Mouse (Mus musculus) neural tube, embryonic 14.5 days (tissue): ENCODE measurements around the gene Brd2. TPM values are rescaled to one million over a fixed set of nuclear protein-coding genes. Genes with fewer than 3 reads are reported as not detected.
A peak's percentile ranks its signal among the peaks of the same experiment; 100 is the strongest.

Experiments
- ATAC-seq: fragments of 200-750 bp; cut with Nextera tagmentation; 2 replicates; pipeline ENCODE4 v1.8.0; 2017; ENCODE audit warnings: low read depth, mild to moderate bottlenecking, moderate TSS enrichment, moderate library complexity
- H3K27ac ChIP-seq: fragments of 300-500 bp; sonication (generic); 2 replicates; pipeline ENCODE4 v1.5.1; 2014; ENCODE audit warnings: low read depth, mild to moderate bottlenecking, control low read depth, low read length, moderate library complexity, mixed read lengths
- H3K27me3 ChIP-seq: fragments of 300-500 bp; sonication (generic); 2 replicates; pipeline ENCODE4 v1.6.1; 2014; ENCODE audit warnings: low read length; ENCODE audit not compliant: control insufficient read depth, insufficient read depth
- H3K36me3 ChIP-seq: fragments of 300-500 bp; sonication (generic); 2 replicates; pipeline ENCODE4 v1.6.1; 2014; ENCODE audit warnings: low read length, mixed read lengths; ENCODE audit not compliant: control insufficient read depth, insufficient read depth
- H3K4me1 ChIP-seq: fragments of 300-500 bp; sonication (generic); 2 replicates; pipeline ENCODE4 v1.6.1; 2014; ENCODE audit warnings: low read length; ENCODE audit not compliant: control insufficient read depth, insufficient read depth
- H3K4me2 ChIP-seq: fragments of 300-500 bp; sonication (generic); 2 replicates; pipeline ENCODE4 v1.6.1; 2014; ENCODE audit warnings: mild to moderate bottlenecking, low read depth, low read length, control low read depth
- H3K4me3 ChIP-seq: fragments of 300-500 bp; sonication (generic); 2 replicates; pipeline ENCODE4 v1.5.1; 2014; ENCODE audit warnings: low read depth, low read length, control low read depth, mixed read lengths
- H3K9ac ChIP-seq: fragments of 300-500 bp; sonication (generic); replicated peaks from 2 replicates; pipeline ENCODE4 v1.6.1; 2014; ENCODE audit warnings: low read depth, mild to moderate bottlenecking, control low read depth, low read length, mixed read lengths
- H3K9me3 ChIP-seq: fragments of 300-500 bp; sonication (generic); 2 replicates; pipeline ENCODE4 v1.6.1; 2016; ENCODE audit warnings: low read length; ENCODE audit not compliant: control insufficient read depth
- WGBS: fragments of 180-500 bp; shearing (Covaris S2); extraction: QIAGEN DNeasy Blood & Tissue Kit; methylation state at CpG from one replicate; pipeline ENCODE4 v1.1.7; 2014; 5-methylcytosine and 5-hydroxymethylcytosine counted together
- polyA plus RNA-seq: library from polyadenylated mRNA; unstranded; fragments of >200 nt; fragmentation: Nextera tagmentation; extraction: Ambion mirVana; gene quantifications from 2 replicates; pipeline ENCODE4 v1.2.1, GENCODE M21; 2014

Brd2 gene
- polyA plus RNA-seq, 1 experiment from 2014 or later: 160 TPM

DNA sequence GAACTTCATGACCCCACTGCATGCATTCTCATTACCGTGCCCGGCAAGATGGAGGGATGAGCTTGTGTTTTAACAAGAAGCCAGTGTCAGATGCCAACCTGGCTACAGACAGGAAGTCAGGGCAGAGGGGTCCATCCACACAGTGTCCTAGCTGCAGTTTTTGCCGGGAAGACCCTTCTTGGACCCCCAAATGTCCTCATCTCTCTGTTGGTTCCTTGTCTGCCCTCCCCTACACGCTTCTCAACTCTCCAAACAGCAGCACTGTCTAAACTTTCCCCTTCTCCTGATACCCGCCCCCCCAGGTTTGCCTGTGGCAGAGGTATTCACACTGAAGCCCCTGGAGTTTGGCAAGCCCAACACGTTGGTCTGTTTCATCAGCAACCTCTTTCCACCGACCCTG, 15.2 kb upstream of the Brd2 start:
- Histone ChIP-seq H3K36me3 (no peaks in the 10 kb centered on the region), H3K4me3 (no peak overlapping the region), H3K4me2 (no peak overlapping the region), H3K4me1 (0 out of 2 replicates have a peak, but pooled peaks cover 3% of the 10 kb centered on the region), H3K27ac (no peak overlapping the region), H3K27me3 (peaks cover 21% of the 10 kb centered on the region), H3K9me3 (no peaks in the 10 kb centered on the region), H3K9ac (no peak overlapping the region)
- WGBS: 76% methylated on average over 7 of the region's 7 CpGs
- ATAC-seq: no peak

DNA sequence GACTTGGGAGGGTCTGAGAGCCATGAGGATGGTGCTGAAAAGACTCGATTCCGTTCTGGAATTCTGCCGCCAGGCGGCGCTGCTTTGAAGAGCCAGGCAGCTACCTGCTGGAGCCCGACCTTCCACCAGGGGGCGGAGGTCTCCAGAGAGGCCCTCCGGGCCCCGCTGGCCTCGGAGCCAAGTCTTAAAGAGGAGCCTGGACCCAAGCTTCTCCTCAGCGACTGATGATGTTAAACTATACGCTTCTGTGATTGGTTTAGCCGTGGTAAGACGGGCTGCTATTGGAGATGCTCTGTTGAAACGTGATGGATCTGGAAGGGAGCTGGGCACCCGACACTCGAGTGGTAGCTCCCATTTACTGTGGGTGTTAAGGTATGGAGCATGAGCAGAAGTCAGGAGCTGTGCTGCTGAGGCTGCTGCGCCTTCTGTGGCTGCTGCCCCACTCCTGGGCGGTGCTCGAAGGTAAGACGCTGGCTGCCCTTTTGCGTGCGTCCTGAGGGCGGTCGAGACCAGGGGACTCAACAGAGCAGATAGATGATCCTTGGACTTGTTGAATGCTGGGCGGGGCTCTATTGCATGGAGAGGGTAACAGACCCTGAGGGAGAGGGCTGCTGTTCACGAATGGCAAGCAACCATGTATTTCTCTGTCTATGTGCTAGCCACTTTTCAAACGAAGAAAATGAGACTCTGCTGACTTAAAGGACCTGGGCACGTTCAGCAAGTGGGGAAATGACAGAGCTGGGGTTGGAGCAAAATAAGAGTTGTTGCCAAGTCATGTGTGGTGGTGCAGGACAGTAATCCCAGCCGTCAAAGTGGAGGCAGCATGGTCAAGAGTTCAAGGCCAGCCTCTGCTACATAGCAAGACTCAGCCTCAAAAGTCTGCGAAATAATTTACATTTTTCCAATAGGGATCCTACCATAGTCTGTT, 13.1 kb upstream of the Brd2 start:
- Histone ChIP-seq H3K4me1 (0 out of 2 replicates have a peak, but pooled peaks cover 3% of the 10 kb centered on the region), H3K4me2 (peak overlapping the region; percentile 62), H3K9me3 (no peaks in the 10 kb centered on the region), H3K27ac (no peak overlapping the region), H3K9ac (0 out of 2 replicates have a peak overlapping the region, but pooled peaks have one; percentile 7), H3K4me3 (peak overlapping the region; percentile 19), H3K36me3 (no peaks in the 10 kb centered on the region), H3K27me3 (peaks cover 21% of the 10 kb centered on the region)
- ATAC-seq: peak; percentile 97
- 7% methylated on average over 31 of the region's 31 CpGs for WGBS

DNA sequence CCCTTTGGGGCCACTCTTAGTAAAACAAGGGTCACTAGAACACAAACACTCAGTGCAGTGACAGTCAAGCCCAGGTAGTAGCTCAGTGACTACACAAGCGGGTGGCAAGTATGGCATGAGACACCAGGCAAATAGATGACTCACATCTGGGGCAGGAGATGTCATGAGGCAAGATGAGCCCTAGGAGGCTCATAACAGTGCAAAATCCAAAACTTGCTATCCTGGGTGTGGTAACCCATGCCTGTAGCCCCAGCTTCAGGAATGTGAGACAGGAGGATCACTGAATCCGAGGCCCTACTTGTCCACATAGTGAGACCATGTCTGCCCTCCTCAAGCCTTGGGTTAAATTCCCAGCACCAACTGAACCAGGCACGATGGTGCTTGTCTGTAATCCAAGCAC, 12.0 kb upstream of the Brd2 start:
- WGBS: 87% methylated on average over 3 of the region's 3 CpGs
- Histone ChIP-seq H3K36me3 (no peaks in the 10 kb centered on the region), H3K4me3 (no peak overlapping the region), H3K4me1 (0 out of 2 replicates have a peak, but pooled peaks cover under 1% of the 10 kb centered on the region), H3K27ac (no peak overlapping the region), H3K27me3 (peaks cover 12% of the 10 kb centered on the region), H3K9ac (no peak overlapping the region), H3K9me3 (no peaks in the 10 kb centered on the region), H3K4me2 (no peak overlapping the region)
- no peak for ATAC-seq

DNA sequence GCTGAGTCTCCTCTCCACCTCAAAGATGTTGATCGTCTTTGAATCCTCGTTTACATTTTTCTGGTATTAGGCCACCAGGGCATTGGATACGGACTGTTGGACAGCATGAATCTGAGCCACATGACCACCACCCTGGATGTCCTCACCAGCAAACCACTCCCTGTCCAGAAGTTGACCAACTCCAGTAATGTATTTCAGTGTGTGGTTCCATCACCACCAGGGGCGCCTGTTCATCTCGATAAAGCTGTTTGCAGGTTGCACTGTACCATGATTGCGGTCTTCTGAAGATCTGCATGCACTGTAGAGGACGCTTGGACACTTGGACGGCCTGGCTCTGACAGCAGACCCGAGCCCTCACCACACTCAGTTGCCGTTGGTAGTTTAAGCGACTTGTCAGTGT, 10.9 kb upstream of the Brd2 start:
- Histone ChIP-seq H3K9me3 (no peaks in the 10 kb centered on the region), H3K36me3 (no peaks in the 10 kb centered on the region), H3K9ac (no peak overlapping the region), H3K4me1 (peaks cover 4% of the 10 kb centered on the region; the same call in 1 of the 2 replicates), H3K27me3 (peaks cover 1% of the 10 kb centered on the region; the same call in 1 of the 2 replicates), H3K4me2 (no peak overlapping the region), H3K4me3 (no peak overlapping the region), H3K27ac (no peak overlapping the region)
- 88% methylated on average over 11 of the region's 11 CpGs for WGBS
- no peak for ATAC-seq

DNA sequence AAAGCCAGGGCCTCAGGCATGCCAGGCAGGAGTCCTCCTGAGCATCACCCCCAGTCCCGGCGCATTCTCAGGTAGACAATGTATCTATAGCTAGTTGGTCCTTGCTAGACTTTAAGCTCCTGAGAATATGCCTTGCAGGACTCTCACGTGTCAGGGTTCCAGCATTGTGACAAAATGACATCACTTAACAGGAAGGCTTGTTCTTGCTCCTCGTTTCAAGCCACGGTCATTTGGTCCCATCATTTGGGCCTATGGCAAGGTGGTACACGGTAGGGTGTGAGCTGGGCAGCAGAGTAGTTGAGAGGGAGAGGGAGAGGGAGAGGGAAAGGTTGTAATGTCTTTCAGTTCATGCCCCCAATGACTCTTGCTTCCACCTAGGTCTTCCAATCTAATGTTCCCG, 9.5 kb upstream of the Brd2 start:
- no peak overlapping the region for H3K4me3 ChIP-seq
- no peaks in the 10 kb centered on the region for H3K36me3 ChIP-seq
- no peak overlapping the region for H3K9ac ChIP-seq
- H3K9me3 ChIP-seq: no peaks in the 10 kb centered on the region
- no peak overlapping the region for H3K27ac ChIP-seq
- ATAC-seq: no peak
- H3K27me3 ChIP-seq: no peaks in the 10 kb centered on the region
- WGBS: 85% methylated on average over 7 of the region's 7 CpGs
- no peak overlapping the region for H3K4me2 ChIP-seq
- H3K4me1 ChIP-seq: peaks cover 7% of the 10 kb centered on the region; the same call in 1 of the 2 replicates

DNA sequence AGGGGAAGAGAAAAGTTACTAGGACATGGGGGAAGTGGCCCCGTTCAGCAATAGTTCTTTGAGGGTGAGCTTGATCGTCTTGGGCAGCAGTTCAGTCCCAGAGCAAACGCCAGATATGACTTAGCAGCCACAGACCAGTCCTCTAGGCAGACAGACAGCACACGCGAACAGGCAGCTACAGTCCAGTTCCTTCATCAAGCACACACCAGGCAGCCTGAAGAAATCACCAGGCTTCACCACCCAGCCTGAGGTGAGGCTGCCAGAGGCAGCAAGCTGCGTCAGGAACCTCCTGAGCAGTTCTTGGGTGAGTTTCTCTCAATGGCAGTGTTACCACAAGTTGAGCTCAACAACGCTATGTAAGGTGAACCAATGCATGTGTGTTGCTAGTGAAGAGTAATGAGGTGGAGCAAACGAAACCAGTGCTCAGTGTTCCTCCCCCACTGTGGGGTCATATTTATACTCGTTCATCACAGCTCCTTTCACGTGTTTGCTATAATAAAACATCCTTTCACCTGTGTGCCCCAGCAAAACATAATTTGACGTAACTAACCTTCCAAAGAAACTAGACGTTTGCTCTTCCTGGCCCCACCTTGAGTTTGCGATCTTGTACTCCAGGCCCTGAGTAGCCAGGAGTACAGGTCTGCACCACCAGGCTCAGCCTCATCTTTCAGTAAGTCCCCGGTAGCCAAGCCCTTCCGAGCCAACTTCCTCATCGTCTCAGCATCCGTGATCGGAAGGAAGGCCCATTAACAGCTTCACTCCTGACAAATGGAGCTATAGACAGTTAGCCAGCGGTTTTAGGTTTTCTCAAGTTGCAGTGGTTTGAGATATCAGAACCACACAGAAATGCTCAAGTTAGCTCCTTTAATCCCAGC, 7.9 kb upstream of the Brd2 start:
- no peak overlapping the region for H3K4me3 ChIP-seq
- H3K4me2 ChIP-seq: no peak overlapping the region
- 83% methylated on average over 19 of the region's 19 CpGs for WGBS
- no peak overlapping the region for H3K27ac ChIP-seq
- H3K36me3 ChIP-seq: no peaks in the 10 kb centered on the region
- H3K27me3 ChIP-seq: no peaks in the 10 kb centered on the region
- no peak for ATAC-seq
- H3K9me3 ChIP-seq: no peaks in the 10 kb centered on the region
- H3K4me1 ChIP-seq: peaks cover 7% of the 10 kb centered on the region; the same call in 1 of the 2 replicates
- no peak overlapping the region for H3K9ac ChIP-seq

DNA sequence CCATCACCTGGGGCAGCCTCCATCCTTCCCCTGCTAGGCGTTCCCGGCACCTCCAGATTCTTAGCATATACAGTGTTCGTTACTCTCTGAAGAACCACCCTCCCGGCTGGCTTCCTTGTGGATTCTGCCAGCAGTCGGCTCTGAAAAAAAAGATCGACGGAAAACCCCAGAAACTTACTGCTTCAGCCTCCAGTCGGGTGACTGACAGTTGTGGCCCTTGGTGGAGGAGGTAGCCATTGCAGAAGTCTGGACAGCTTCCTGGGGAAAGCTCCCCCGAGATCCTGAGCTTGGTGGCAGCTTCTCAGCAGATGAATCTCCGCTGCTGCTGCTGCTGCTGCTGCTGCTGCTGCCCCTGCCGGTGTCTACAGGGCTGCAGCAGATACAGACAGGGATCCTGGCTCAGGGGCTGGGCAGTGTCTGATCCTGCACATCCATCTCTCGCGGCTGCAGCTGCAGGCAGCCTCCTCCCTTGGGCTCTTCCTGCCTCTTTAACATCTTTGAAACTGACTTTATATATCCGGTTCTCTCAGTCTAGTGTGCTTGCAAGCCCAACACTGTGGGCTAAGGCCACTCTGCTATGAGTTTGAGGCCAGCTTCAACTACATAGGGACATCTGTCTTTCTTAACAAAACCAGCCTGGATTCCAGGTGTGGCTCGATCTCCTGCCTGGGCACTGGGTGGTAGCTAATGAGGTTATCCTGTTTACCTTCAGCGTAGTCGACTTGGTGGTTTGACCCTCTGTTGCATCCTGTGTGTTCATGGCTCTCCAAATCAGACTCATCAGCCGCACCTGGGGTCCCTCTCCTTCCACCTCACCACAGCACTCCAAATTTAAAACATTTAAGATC, 6.7 kb upstream of the Brd2 start:
- peak overlapping the region; percentile 1; the same call in 1 of the 2 replicates for H3K4me3 ChIP-seq
- no peak overlapping the region for H3K27ac ChIP-seq
- H3K9me3 ChIP-seq: no peaks in the 10 kb centered on the region
- no peaks in the 10 kb centered on the region for H3K27me3 ChIP-seq
- no peaks in the 10 kb centered on the region for H3K36me3 ChIP-seq
- H3K4me1 ChIP-seq: peaks cover 7% of the 10 kb centered on the region; the same call in 1 of the 2 replicates
- no peak overlapping the region; the same call in 1 of the 2 replicates for H3K4me2 ChIP-seq
- H3K9ac ChIP-seq: 0 out of 2 replicates have a peak overlapping the region, but pooled peaks have one; percentile 16
- 24% methylated on average over 18 of the region's 18 CpGs for WGBS
- 0 out of 2 replicates have a peak, but pooled peaks have one; percentile 23 for ATAC-seq

DNA sequence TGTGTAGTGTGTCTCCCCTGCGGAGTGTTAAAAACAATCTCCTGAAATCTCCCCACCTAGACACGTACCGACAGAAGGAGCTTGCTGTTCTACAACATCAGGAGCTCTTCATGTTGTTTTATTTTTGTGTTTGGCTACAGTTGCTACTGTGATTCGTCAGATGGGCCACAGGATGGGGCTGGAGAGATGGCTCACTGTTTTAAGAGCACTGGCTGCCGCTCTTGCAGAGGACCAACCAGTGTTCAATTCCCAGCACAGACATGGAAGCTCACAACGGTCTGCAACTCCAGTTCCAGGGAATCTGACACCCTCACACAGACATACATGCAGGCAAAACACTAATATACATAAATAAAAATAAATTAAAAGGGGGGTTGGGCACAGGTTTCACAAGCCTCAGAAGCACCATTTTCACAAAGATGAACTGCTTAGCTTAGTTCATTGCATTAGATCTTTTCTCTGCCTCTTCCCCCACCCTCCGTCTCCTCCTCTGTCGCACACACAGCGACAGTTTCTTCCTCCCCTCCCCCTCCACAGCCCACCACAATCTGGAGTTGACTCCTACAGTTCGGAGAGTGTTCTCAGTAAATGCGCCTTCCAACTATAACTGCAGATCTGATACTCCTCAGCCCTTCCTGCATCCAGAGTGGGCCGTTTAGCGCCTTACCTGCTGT, 6.0 kb upstream of the Brd2 start:
- no peak overlapping the region for H3K4me3 ChIP-seq
- H3K4me1 ChIP-seq: peaks cover 15% of the 10 kb centered on the region; the same call in 1 of the 2 replicates
- no peak for ATAC-seq
- no peaks in the 10 kb centered on the region for H3K36me3 ChIP-seq
- no peak overlapping the region for H3K27ac ChIP-seq
- no peak overlapping the region for H3K9ac ChIP-seq
- H3K4me2 ChIP-seq: no peak overlapping the region
- WGBS: 29% methylated on average over 13 of the region's 13 CpGs
- H3K27me3 ChIP-seq: no peaks in the 10 kb centered on the region
- H3K9me3 ChIP-seq: no peaks in the 10 kb centered on the region
